Mouse (Mus musculus) cortical plate, adult 2 months (tissue): ENCODE data around the gene Nkx6-1.

Source experiments
- CTCF ChIP-seq: fragments of 200-500 bp; IDR thresholded peaks from 2 replicates; pipeline ENCODE4 v1.5.1; 2011; ENCODE audit warnings: mild to moderate bottlenecking, control low read depth, low read length; ENCODE audit not compliant: insufficient read depth; ENCODE audit errors: extremely low read depth
- POLR2A ChIP-seq: fragments of 200-500 bp; IDR thresholded peaks from 2 replicates; pipeline ENCODE4 v1.6.1; 2011; ENCODE audit warnings: mild to moderate bottlenecking, low read length, control low read depth; ENCODE audit not compliant: insufficient read depth; ENCODE audit errors: extremely low read depth

- TF ChIP-seq CTCF (no peak), POLR2A (no peak)
These were observed 8.7 kb downstream of the Nkx6-1 start for GRCm38 (mm10) chr5:101656107-101656506.
